Mouse (Mus musculus) right cerebral cortex, postnatal 25 days (tissue): ENCODE data around the gene Yju2.

Experiments used
- DNase-seq: peaks from one replicate; pipeline ENCODE4 v3.0.0; 2022

The Yju2 gene

GRCm38 (mm10) chr17:55960791-55961190 lies 1.9 kb downstream of the Yju2 start:
- DNase-seq = no peak

- DNase-seq = no peak
These were observed 2.7 kb downstream of the Yju2 start for GRCm38 (mm10) chr17:55961631-55962030.

- DNase-seq = no peak
These were observed 4.3 kb downstream of the Yju2 start for GRCm38 (mm10) chr17:55963171-55963570.

GRCm38 (mm10) chr17:55964496-55964895 lies 5.6 kb downstream of the Yju2 start:
- DNase-seq = no peak

GRCm38 (mm10) chr17:55964996-55965395 lies 6.1 kb downstream of the Yju2 start:
- DNase-seq = no peak

- DNase-seq = no peak
These were observed 8.3 kb downstream of the Yju2 start for GRCm38 (mm10) chr17:55967186-55967585.

- DNase-seq = no peak
These were observed 9.3 kb downstream of the Yju2 start for GRCm38 (mm10) chr17:55968210-55968609.

- no peak for DNase-seq
These were observed 10.7 kb downstream of the Yju2 start for GRCm38 (mm10) chr17:55969560-55969959.

- no peak for DNase-seq
These were observed 11.3 kb downstream of the Yju2 start, which contains the start of gene Shd for GRCm38 (mm10) chr17:55969966-55970891. Shd (plus strand) TSS chr17:55970467.

- DNase-seq = no peak
These were observed 12.6 kb downstream of the Yju2 start for GRCm38 (mm10) chr17:55971453-55971852.

GRCm38 (mm10) chr17:55976255-55976862 lies 17.5 kb downstream of the Yju2 start:
- peak; percentile 66 for DNase-seq

- DNase-seq = no peak
These were observed 18.4 kb downstream of the Yju2 start for GRCm38 (mm10) chr17:55977301-55977700.

- peak; percentile 86 for DNase-seq
These were observed 27.4 kb downstream of the Yju2 start, which contains the start of gene Fsd1 for GRCm38 (mm10) chr17:55986030-55986961. Fsd1 (plus strand) TSS chr17:55986509.

GRCm38 (mm10) chr17:55990278-55990898 lies 31.5 kb downstream of the Yju2 start:
- DNase-seq = no peak

- no peak for DNase-seq
These were observed 37.1 kb downstream of the Yju2 start for GRCm38 (mm10) chr17:55996007-55996406.

GRCm38 (mm10) chr17:55999794-56000499 lies 41.0 kb downstream of the Yju2 start:
- no peak for DNase-seq

GRCm38 (mm10) chr17:56003000-56003399 lies 44.1 kb downstream of the Yju2 start:
- DNase-seq = no peak

GRCm38 (mm10) chr17:56005415-56006061 lies 46.6 kb downstream of the Yju2 start, which contains the start of the genes Stap2 and Mpnd:
Stap2 (minus strand) TSS chr17:56005584.
Mpnd (plus strand) TSS chr17:56005711.
- DNase-seq = no peak

- DNase-seq = no peak
These were observed 48.1 kb downstream of the Yju2 start for GRCm38 (mm10) chr17:56006956-56007355.

- no peak for DNase-seq
These were observed 48.8 kb downstream of the Yju2 start for GRCm38 (mm10) chr17:56007444-56008355.
